Mouse (Mus musculus): ENCODE measurements around the gene Srgap2.

- no peak for TF ChIP-seq CTCF (IDR thresholded peaks at IDR 0.05; ENCODE audit: low read depth, low read length)
- no peak for TF ChIP-seq POLR2A (IDR thresholded peaks at IDR 0.05; ENCODE audit: extremely low read depth, insufficient read depth, low read length)
Observed at GRCm38 (mm10) chr1:131244536-131245088, 282.5 kb downstream of the Srgap2 start.
